Mouse (Mus musculus): ENCODE measurements around the gene Gm20388. TPM values are rescaled to one million over a fixed set of nuclear protein-coding genes. Genes with fewer than 3 reads are reported as not detected.

Gene Gm20388
- polyA plus RNA-seq, 1 experiment from 2014 or later: 12.4 TPM

- no peaks in the 10 kb centered on the region for H3K9me3 ChIP-seq (ENCODE audit: control insufficient read depth, low read length)
- ATAC-seq: no peak
- 65% methylated on average over 4 of the region's 4 CpGs for WGBS
- peaks cover 60% of the 10 kb centered on the region for H3K36me3 ChIP-seq (ENCODE audit: control insufficient read depth, insufficient read depth, low read length)
- no peak overlapping the region for H3K27ac ChIP-seq (ENCODE audit: low read depth, low read length)
- H3K27me3 ChIP-seq (replicated peaks; ENCODE audit: control insufficient read depth, insufficient read depth, low read length): no peaks in the 10 kb centered on the region
- H3K4me2 ChIP-seq (ENCODE audit: low read length): no peak overlapping the region
- H3K4me3 ChIP-seq (ENCODE audit: low read length): no peak overlapping the region
- no peaks in the 10 kb centered on the region for H3K4me1 ChIP-seq (ENCODE audit: control insufficient read depth, insufficient read depth, low read depth, low read length)
- H3K9ac ChIP-seq (ENCODE audit: low read depth, low read length): no peak overlapping the region
These were observed 3594.6 kb downstream of the Gm20388 start for GRCm38 (mm10) chr8:123505267-123505666.

- no peak overlapping the region for H3K9ac ChIP-seq (ENCODE audit: low read depth, low read length)
- H3K4me1 ChIP-seq (ENCODE audit: control insufficient read depth, insufficient read depth, low read depth, low read length): no peaks in the 10 kb centered on the region
- no peaks in the 10 kb centered on the region for H3K27me3 ChIP-seq (replicated peaks; ENCODE audit: control insufficient read depth, insufficient read depth, low read length)
- H3K9me3 ChIP-seq (ENCODE audit: control insufficient read depth, low read length): no peaks in the 10 kb centered on the region
- H3K4me2 ChIP-seq (ENCODE audit: low read length): no peak overlapping the region
- no peak for ATAC-seq
- no peak overlapping the region for H3K4me3 ChIP-seq (ENCODE audit: low read length)
- H3K27ac ChIP-seq (ENCODE audit: low read depth, low read length): no peak overlapping the region
- 74% methylated on average over 9 of the region's 9 CpGs for WGBS
- H3K36me3 ChIP-seq (ENCODE audit: control insufficient read depth, insufficient read depth, low read length): peaks cover 58% of the 10 kb centered on the region
These were observed 3595.1 kb downstream of the Gm20388 start for GRCm38 (mm10) chr8:123505695-123506094.

GRCm38 (mm10) chr8:123507153-123507552 lies 3596.5 kb downstream of the Gm20388 start:
- Histone ChIP-seq H3K27me3 (replicated peaks; ENCODE audit: control insufficient read depth, insufficient read depth, low read length) (no peaks in the 10 kb centered on the region), H3K36me3 (ENCODE audit: control insufficient read depth, insufficient read depth, low read length) (peaks cover 54% of the 10 kb centered on the region), H3K4me1 (ENCODE audit: control insufficient read depth, insufficient read depth, low read depth, low read length) (no peaks in the 10 kb centered on the region), H3K9ac (ENCODE audit: low read depth, low read length) (no peak overlapping the region), H3K4me3 (ENCODE audit: low read length) (no peak overlapping the region), H3K9me3 (ENCODE audit: control insufficient read depth, low read length) (no peaks in the 10 kb centered on the region), H3K27ac (ENCODE audit: low read depth, low read length) (no peak overlapping the region), H3K4me2 (ENCODE audit: low read length) (no peak overlapping the region)
- WGBS: 100% methylated on average over 5 of the region's 5 CpGs
- ATAC-seq: no peak

- 83% methylated on average over 5 of the region's 5 CpGs for WGBS
- no peak overlapping the region for H3K9ac ChIP-seq (ENCODE audit: low read depth, low read length)
- peaks cover 37% of the 10 kb centered on the region for H3K36me3 ChIP-seq (ENCODE audit: control insufficient read depth, insufficient read depth, low read length)
These were observed 3600.2 kb downstream of the Gm20388 start for GRCm38 (mm10) chr8:123510819-123511218.

GRCm38 (mm10) chr8:123514136-123514535 lies 3603.5 kb downstream of the Gm20388 start:
- Histone ChIP-seq H3K4me1 (ENCODE audit: control insufficient read depth, insufficient read depth, low read depth, low read length) (peaks cover 25% of the 10 kb centered on the region), H3K4me2 (ENCODE audit: low read length) (peak overlapping the region; percentile 62), H3K36me3 (ENCODE audit: control insufficient read depth, insufficient read depth, low read length) (peaks cover 7% of the 10 kb centered on the region; the same call in 1 of the 2 replicates), H3K27ac (ENCODE audit: low read depth, low read length) (peak overlapping the region; percentile 88), H3K9me3 (ENCODE audit: control insufficient read depth, low read length) (no peaks in the 10 kb centered on the region), H3K27me3 (replicated peaks; ENCODE audit: control insufficient read depth, insufficient read depth, low read length) (no peaks in the 10 kb centered on the region), H3K4me3 (ENCODE audit: low read length) (peak overlapping the region; percentile 54), H3K9ac (ENCODE audit: low read depth, low read length) (peak overlapping the region; percentile 86)
- no peak for ATAC-seq
- 4% methylated on average over 9 of the region's 9 CpGs for WGBS

More at GRCm38 (mm10) chr8:123510819-123511218, 3600.2 kb downstream of the Gm20388 start:
- H3K4me3 ChIP-seq (ENCODE audit: low read length): no peak overlapping the region
- no peak for ATAC-seq
- H3K27ac ChIP-seq (ENCODE audit: low read depth, low read length): no peak overlapping the region
- no peaks in the 10 kb centered on the region for H3K27me3 ChIP-seq (replicated peaks; ENCODE audit: control insufficient read depth, insufficient read depth, low read length)
- peaks cover 17% of the 10 kb centered on the region for H3K4me1 ChIP-seq (ENCODE audit: control insufficient read depth, insufficient read depth, low read depth, low read length)
- H3K9me3 ChIP-seq (ENCODE audit: control insufficient read depth, low read length): no peaks in the 10 kb centered on the region
- no peak overlapping the region for H3K4me2 ChIP-seq (ENCODE audit: low read length)

GRCm38 (mm10) chr8:123514781-123515539 lies 3604.3 kb downstream of the Gm20388 start, which contains the start of gene Dbndd1:
Dbndd1 (minus strand) TSS chr8:123515463.
- Histone ChIP-seq H3K9me3 (ENCODE audit: control insufficient read depth, low read length) (no peaks in the 10 kb centered on the region), H3K27me3 (replicated peaks; ENCODE audit: control insufficient read depth, insufficient read depth, low read length) (no peaks in the 10 kb centered on the region), H3K27ac (ENCODE audit: low read depth, low read length) (peak within 1 kb of the TSS; percentile 88), H3K9ac (ENCODE audit: low read depth, low read length) (peak within 1 kb of the TSS; percentile 86), H3K4me1 (ENCODE audit: control insufficient read depth, insufficient read depth, low read depth, low read length) (peaks cover 32% of the 10 kb centered on the region), H3K4me2 (ENCODE audit: low read length) (peak within 1 kb of the TSS; percentile 62), H3K36me3 (ENCODE audit: control insufficient read depth, insufficient read depth, low read length) (no peaks in the 10 kb centered on the region), H3K4me3 (ENCODE audit: low read length) (peak within 1 kb of the TSS; percentile 54)
- ATAC-seq: peak; percentile 58
- 1% methylated on average over 44 of the region's 63 CpGs for WGBS

GRCm38 (mm10) chr8:123515540-123515897 lies 3604.9 kb downstream of the Gm20388 start:
- 0% methylated on average over 4 of the region's 11 CpGs for WGBS
- Histone ChIP-seq H3K9me3 (ENCODE audit: control insufficient read depth, low read length) (no peaks in the 10 kb centered on the region), H3K4me1 (ENCODE audit: control insufficient read depth, insufficient read depth, low read depth, low read length) (peaks cover 32% of the 10 kb centered on the region), H3K4me3 (ENCODE audit: low read length) (peak overlapping the region; percentile 54), H3K4me2 (ENCODE audit: low read length) (peak overlapping the region; percentile 62), H3K36me3 (ENCODE audit: control insufficient read depth, insufficient read depth, low read length) (peaks cover under 1% of the 10 kb centered on the region; the same call in 1 of the 2 replicates), H3K27me3 (replicated peaks; ENCODE audit: control insufficient read depth, insufficient read depth, low read length) (no peaks in the 10 kb centered on the region), H3K9ac (ENCODE audit: low read depth, low read length) (peak overlapping the region; percentile 86), H3K27ac (ENCODE audit: low read depth, low read length) (peak overlapping the region; percentile 88)
- no peak for ATAC-seq

- no peak overlapping the region for H3K4me2 ChIP-seq (ENCODE audit: low read length)
- no peaks in the 10 kb centered on the region for H3K27me3 ChIP-seq (replicated peaks; ENCODE audit: control insufficient read depth, insufficient read depth, low read length)
- H3K4me1 ChIP-seq (ENCODE audit: control insufficient read depth, insufficient read depth, low read depth, low read length): peaks cover 32% of the 10 kb centered on the region
- no peak overlapping the region for H3K4me3 ChIP-seq (ENCODE audit: low read length)
- H3K9ac ChIP-seq (ENCODE audit: low read depth, low read length): no peak overlapping the region
- H3K27ac ChIP-seq (ENCODE audit: low read depth, low read length): no peak overlapping the region
- peaks cover 2% of the 10 kb centered on the region; the same call in 1 of the 2 replicates for H3K36me3 ChIP-seq (ENCODE audit: control insufficient read depth, insufficient read depth, low read length)
- no peak for ATAC-seq
- WGBS: 41% methylated on average over 2 of the region's 2 CpGs
- H3K9me3 ChIP-seq (ENCODE audit: control insufficient read depth, low read length): no peaks in the 10 kb centered on the region
These were observed 3606.0 kb downstream of the Gm20388 start for GRCm38 (mm10) chr8:123516596-123516995.

- 0 out of 2 replicates have a peak overlapping the region, but pooled peaks have one; percentile 45 for H3K27ac ChIP-seq (ENCODE audit: low read depth, low read length)
- peak overlapping the region; percentile 90 for H3K4me2 ChIP-seq (ENCODE audit: low read length)
- 40% methylated on average over 10 of the region's 10 CpGs for WGBS
- no peaks in the 10 kb centered on the region for H3K9me3 ChIP-seq (ENCODE audit: control insufficient read depth, low read length)
- H3K36me3 ChIP-seq (ENCODE audit: control insufficient read depth, insufficient read depth, low read length): peaks cover 8% of the 10 kb centered on the region
- peak overlapping the region; percentile 85 for H3K9ac ChIP-seq (ENCODE audit: low read depth, low read length)
- H3K4me1 ChIP-seq (ENCODE audit: control insufficient read depth, insufficient read depth, low read depth, low read length): peaks cover 22% of the 10 kb centered on the region
- ATAC-seq: no peak
- H3K4me3 ChIP-seq (ENCODE audit: low read length): peak overlapping the region; percentile 81
- no peaks in the 10 kb centered on the region for H3K27me3 ChIP-seq (replicated peaks; ENCODE audit: control insufficient read depth, insufficient read depth, low read length)
These were observed 3607.5 kb downstream of the Gm20388 start for GRCm38 (mm10) chr8:123518172-123518571.
